Mouse (Mus musculus) ES-Bruce4 (cell line): ENCODE data around the gene Pstpip1.

Experiments used
- CTCF ChIP-seq: IDR thresholded peaks from one replicate; pipeline ENCODE4 v1.8.1; 2011; ENCODE audit warnings: low read depth, low read length
- EP300 ChIP-seq: IDR thresholded peaks from 2 replicates; pipeline ENCODE4 v1.6.1; 2011; ENCODE audit warnings: low read depth, low read length; ENCODE audit not compliant: insufficient read depth
- POLR2A ChIP-seq: IDR thresholded peaks from one replicate; pipeline ENCODE4 v1.8.1; 2011; ENCODE audit warnings: low read length; ENCODE audit not compliant: insufficient read depth

DNA sequence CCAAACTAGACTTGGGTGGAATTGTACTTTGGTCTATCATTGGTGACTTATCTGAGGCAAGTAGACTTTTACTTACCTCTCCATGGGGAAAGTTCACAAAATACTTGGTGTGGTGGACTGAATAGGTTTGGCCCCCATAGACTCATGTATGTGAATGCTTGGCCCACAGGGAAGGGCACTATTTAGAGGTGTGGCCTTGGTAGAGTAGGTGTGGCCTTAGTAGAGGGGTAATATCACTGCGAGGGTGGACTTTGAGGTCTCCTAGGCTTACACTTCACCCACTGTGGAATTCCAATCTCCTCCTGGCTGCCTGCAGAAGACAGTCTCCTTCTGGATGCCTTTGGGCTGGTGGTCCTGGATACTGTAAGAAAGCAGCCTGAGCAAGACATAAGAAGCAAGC lies 21.1 kb upstream of the Pstpip1 start:
- no peak for TF ChIP-seq POLR2A
- no peak for TF ChIP-seq CTCF
- no peak for TF ChIP-seq EP300
